Mouse (Mus musculus) urinary bladder, adult 2 months (tissue): ENCODE measurements around the gene Lgals7. TPM values are rescaled to one million over a fixed set of nuclear protein-coding genes. Genes with fewer than 3 reads are reported as not detected.
"Not testable (repeated sequence)": the region's sequence is repeated elsewhere in the genome, so short reads cannot be mapped to it uniquely, and the experiment has no call there.

ENCODE experiments used
- DNase-seq: peaks from one replicate; pipeline ENCODE4 v3.0.0; 2022; ENCODE audit warnings: low spot score
- polyA plus RNA-seq: library from polyadenylated mRNA; depleted of rRNA; stranded (reverse); fragments of >200 nt; gene quantifications from 2 replicates; pipeline ENCODE4 v1.2.3, GENCODE M21; 2012

Lgals7 gene
- polyA plus RNA-seq, 1 experiment = 3.6 TPM

GRCm38 (mm10) chr7:28877856-28878255 lies 14.2 kb downstream of the Lgals7 start:
- no peak for DNase-seq

GRCm38 (mm10) chr7:28879606-28880005 lies 16.0 kb downstream of the Lgals7 start:
- DNase-seq = no peak

DNA sequence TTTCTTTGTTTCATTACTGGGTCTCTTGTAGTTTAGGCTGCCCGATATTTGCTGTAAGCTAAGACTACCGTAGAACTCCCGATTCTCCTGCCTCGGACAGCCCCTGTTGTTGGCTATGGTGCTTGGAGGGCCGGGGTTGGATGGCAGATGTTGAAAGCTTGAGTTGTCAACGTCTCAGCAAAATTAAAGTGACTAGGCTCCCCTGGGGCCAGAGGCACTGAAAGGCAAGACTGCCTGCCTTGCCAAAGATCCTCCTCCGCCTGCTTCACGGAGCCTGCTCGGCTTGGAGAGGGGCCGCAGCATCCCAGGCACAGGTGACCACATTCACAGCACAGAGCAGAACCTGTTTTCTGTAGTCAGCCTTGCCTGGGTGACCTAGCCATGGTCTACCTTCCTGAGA lies 16.9 kb downstream of the Lgals7 start:
- no peak for DNase-seq

DNA sequence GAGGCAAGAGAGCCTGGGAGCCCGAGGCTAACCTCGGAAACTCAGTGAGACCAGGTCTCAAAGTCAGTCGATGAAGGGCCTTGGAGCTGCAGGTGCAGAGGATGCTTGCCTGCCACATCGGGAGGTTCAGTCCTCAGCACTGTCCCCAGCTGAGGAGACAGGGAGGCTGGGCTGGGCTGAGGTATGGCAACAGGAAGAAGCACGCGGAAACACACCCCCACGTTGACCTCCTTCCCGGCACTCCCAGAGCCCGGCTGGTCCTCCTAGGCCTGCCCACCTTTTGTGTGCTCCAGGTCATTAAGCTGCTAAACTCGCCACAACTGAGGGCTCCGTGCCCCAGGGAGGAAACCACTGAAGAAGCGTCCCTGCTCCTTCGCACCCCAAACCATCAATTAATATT lies 17.5 kb downstream of the Lgals7 start, which contains the start of gene Capn12:
Gene Capn12 (plus strand): TSS at position 224 of the 400 bp plus-strand sequence.
- no peak for DNase-seq

GRCm38 (mm10) chr7:28883039-28883438 lies 19.4 kb downstream of the Lgals7 start:
- no peak for DNase-seq

- not testable (repeated sequence) for DNase-seq
These were observed 20.1 kb downstream of the Lgals7 start for GRCm38 (mm10) chr7:28883704-28884103.

- no peak for DNase-seq
These were observed 22.8 kb downstream of the Lgals7 start for GRCm38 (mm10) chr7:28886486-28886885.

- no peak for DNase-seq
These were observed 25.1 kb downstream of the Lgals7 start for GRCm38 (mm10) chr7:28888701-28889161.

DNA sequence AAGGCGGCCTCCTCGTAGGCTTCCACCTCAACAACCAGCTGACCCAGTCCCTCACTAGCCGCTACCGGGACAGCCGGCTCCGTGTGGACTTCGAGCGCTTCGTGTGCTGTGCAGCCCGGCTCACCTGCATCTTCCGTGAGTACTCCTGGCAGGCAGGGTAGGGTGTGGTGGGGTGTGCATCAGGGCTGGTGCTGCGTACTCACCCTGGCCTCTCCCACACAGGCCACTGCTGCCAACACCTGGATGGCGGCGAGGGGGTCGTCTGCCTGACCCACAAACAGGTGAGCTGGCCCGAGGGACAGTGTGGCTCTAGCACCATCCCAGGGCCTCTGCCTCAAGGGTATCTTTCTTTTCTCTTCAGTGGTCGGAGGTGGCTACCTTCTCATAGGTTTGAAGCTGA lies 28.9 kb downstream of the Lgals7 start:
- no peak for DNase-seq

DNA sequence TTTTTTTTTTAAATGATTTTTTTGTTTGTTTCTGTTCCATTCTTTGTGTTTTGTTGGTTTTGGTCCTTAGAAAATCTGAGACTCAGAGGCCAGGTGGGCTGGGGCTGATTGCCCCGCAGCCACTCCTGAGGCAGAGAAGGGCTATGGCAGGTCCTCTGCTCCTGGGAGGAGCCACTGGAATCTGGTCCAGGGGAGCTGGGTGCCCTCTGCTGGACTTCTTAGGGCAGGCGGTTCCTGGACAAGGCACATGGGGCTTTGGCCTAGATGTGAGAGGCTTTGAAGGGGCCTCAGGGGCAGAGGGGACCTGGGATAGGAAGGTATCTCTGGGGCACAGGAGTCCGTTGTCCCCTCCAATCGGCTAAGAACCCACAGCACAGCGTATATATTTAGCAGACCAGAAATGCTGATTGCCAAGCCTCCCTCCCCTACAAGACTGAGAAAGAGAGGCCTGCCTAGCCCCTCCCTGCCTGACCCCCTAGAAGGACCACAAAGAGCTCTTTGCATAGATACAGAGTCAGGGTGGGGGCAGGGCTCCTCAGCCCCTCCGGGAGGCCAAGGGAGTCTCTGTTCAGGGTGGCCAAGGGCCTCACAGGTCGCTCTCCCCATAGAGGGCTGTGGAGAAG lies 30.1 kb downstream of the Lgals7 start:
- DNase-seq = no peak

GRCm38 (mm10) chr7:28894942-28895341 lies 31.3 kb downstream of the Lgals7 start:
- DNase-seq = no peak

DNA sequence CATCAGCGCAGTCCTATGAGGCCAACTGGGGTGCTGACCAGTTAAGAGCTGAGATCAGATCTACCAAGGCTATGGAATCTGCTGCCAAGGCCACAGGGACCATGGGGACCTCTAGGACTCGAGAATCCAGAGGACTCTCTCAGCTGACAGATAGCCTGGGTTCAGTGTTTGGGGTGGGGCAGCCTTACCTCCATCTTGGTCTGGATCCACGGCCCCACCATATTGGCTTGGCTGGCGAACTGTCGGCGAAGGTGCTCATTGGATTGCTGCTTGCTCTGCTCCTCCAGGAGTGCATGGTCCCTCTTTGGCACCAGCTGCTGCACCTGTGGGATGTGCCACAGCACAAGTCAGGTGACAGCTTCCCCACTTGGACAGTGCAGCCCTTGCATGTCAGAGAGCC lies 34.0 kb downstream of the Lgals7 start:
- no peak for DNase-seq

GRCm38 (mm10) chr7:28899972-28900371 lies 36.3 kb downstream of the Lgals7 start:
- DNase-seq = no peak

- no peak for DNase-seq
These were observed 37.9 kb downstream of the Lgals7 start for GRCm38 (mm10) chr7:28901311-28902125.

- no peak for DNase-seq
These were observed 38.5 kb downstream of the Lgals7 start for GRCm38 (mm10) chr7:28902180-28902579.

DNA sequence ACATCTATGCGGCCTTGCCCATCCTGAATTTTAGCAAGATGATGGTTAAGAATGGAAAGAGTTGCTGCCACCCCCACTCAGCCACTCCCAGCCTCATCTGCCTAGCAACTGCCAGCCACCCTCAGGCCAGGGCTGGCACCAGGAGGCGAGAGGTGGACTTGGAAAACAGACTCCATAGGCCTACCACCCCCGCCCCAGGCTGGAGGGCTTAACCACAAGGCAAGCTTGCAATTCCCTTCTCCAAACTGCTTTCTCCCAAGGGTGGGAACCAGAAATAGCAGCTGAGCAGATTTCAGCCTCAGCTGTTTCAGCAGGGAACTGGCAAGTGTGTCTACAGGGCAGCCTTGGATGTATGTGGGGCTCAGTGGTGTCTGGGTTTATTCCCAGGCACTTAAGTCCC lies 39.2 kb downstream of the Lgals7 start:
- no peak for DNase-seq

GRCm38 (mm10) chr7:28903778-28904177 lies 40.1 kb downstream of the Lgals7 start:
- no peak for DNase-seq

GRCm38 (mm10) chr7:28907195-28907594 lies 43.5 kb downstream of the Lgals7 start:
- DNase-seq = no peak

- DNase-seq = no peak
These were observed 48.0 kb downstream of the Lgals7 start for GRCm38 (mm10) chr7:28911632-28912031.

- DNase-seq = no peak
These were observed 49.5 kb downstream of the Lgals7 start for GRCm38 (mm10) chr7:28913171-28913570.
